Mouse (Mus musculus) embryonic facial prominence, embryonic 13.5 days (tissue): ENCODE results near the gene Mrps18a. TPM values are rescaled to one million over a fixed set of nuclear protein-coding genes. Genes with fewer than 3 reads are reported as not detected.

Experiments used
- ATAC-seq: fragments of 200-750 bp; cut with Nextera tagmentation; 2 replicates; pipeline ENCODE4 v1.8.0; 2017; ENCODE audit warnings: low read depth; ENCODE audit not compliant: insufficient number of reproducible peaks, insufficient read depth, low FRiP score, low TSS enrichment
- H3K27ac ChIP-seq: fragments of 300-500 bp; sonication (generic); 2 replicates; pipeline ENCODE4 v1.5.1; 2015; ENCODE audit warnings: moderate library complexity, mild to moderate bottlenecking, inconsistent platforms
- H3K27me3 ChIP-seq: fragments of 300-500 bp; sonication (generic); 2 replicates; pipeline ENCODE4 v1.6.1; 2015; ENCODE audit warnings: mild to moderate bottlenecking, inconsistent platforms
- H3K36me3 ChIP-seq: fragments of 300-500 bp; sonication (generic); 2 replicates; pipeline ENCODE4 v1.6.1; 2015; ENCODE audit warnings: mild to moderate bottlenecking, inconsistent platforms
- H3K4me1 ChIP-seq: fragments of 300-500 bp; sonication (generic); 2 replicates; pipeline ENCODE4 v1.6.1; 2015; ENCODE audit warnings: inconsistent platforms
- H3K4me2 ChIP-seq: fragments of 300-500 bp; sonication (generic); 2 replicates; pipeline ENCODE4 v1.6.1; 2015; ENCODE audit warnings: moderate library complexity, mild to moderate bottlenecking, inconsistent platforms
- H3K4me3 ChIP-seq: fragments of 300-500 bp; sonication (generic); 2 replicates; pipeline ENCODE4 v1.5.1; 2015; ENCODE audit warnings: mild to moderate bottlenecking, inconsistent platforms
- H3K9ac ChIP-seq: fragments of 300-500 bp; sonication (generic); 2 replicates; pipeline ENCODE4 v1.6.1; 2015; ENCODE audit warnings: mild to moderate bottlenecking, inconsistent platforms
- H3K9me3 ChIP-seq: fragments of 300-500 bp; sonication (generic); 2 replicates; pipeline ENCODE4 v1.6.1; 2016; ENCODE audit warnings: inconsistent platforms
- WGBS: fragments of 180-500 bp; shearing (Covaris S2); methylation state at CpG from one replicate; pipeline ENCODE4 v1.1.7; 2015; ENCODE audit warnings: mixed read lengths; 5-methylcytosine and 5-hydroxymethylcytosine counted together
- polyA plus RNA-seq: library from polyadenylated mRNA; unstranded; fragments of >200 nt; fragmentation: Nextera tagmentation; extraction: Ambion mirVana; gene quantifications from 2 replicates; pipeline ENCODE4 v1.2.1, GENCODE M21; 2015

Gene Mrps18a
- polyA plus RNA-seq, 1 experiment from 2014 or later: 152 TPM

DNA sequence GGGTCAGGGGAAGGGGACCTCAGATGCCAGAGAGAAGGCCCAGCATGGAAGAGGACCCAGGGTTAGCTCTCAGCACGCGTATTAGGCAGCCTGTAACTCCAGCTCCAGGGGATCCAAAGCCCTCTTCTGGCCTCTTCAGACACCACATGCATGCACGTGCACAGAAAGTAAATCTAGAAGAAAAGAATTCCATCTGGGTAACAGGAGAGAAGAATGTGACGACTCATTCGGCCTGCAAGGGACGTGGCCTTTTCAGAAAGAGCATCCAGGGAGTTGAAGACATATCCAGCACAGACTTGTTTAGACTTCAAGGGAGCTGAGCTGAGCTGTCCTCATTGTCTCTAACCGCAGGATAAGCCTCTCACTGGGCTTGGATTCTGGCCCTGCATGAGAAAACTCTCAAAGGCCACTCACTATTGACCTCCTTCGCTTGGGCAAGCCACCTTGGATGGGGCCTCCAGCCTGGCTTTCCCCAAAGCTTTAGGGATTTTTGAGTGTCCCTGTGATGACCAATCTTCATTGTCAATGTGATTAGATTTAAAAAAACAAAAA, 8.1 kb upstream of the Mrps18a start:
- no peak for ATAC-seq
- Histone ChIP-seq H3K27ac (no peak overlapping the region), H3K4me2 (no peak overlapping the region), H3K27me3 (no peaks in the 10 kb centered on the region), H3K9me3 (no peaks in the 10 kb centered on the region), H3K4me3 (no peak overlapping the region), H3K4me1 (peaks cover 34% of the 10 kb centered on the region), H3K36me3 (no peaks in the 10 kb centered on the region), H3K9ac (no peak overlapping the region)
- 49% methylated on average over 8 of the region's 8 CpGs for WGBS

DNA sequence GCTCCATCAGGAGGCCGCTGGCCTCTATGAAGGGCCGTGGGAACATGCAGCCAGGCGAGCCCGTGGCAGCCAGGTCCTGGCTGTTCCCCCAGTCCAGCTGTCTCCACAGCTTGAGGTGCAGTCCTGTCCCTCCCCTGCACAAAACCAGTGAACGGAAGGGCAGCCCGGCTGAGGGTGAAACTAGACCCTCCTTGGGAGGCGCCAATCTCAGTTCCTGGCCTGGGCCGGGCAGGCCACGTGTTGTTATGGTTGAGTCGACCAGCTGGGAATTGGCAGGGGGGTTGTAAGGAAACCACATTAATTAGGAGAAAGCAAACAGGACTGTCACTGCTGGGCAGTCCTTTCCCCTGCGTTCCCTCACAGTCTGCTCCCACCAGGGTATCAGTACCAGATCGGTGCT, 6.3 kb upstream of the Mrps18a start:
- H3K4me3 ChIP-seq: no peak overlapping the region
- H3K27ac ChIP-seq: peak overlapping the region; percentile 55; the same call in 1 of the 2 replicates
- peaks cover 2% of the 10 kb centered on the region; the same call in 1 of the 2 replicates for H3K27me3 ChIP-seq
- H3K4me2 ChIP-seq: no peak overlapping the region
- ATAC-seq: peak; percentile 75; the same call in 1 of the 2 replicates
- peaks cover 34% of the 10 kb centered on the region for H3K4me1 ChIP-seq
- H3K9ac ChIP-seq: no peak overlapping the region
- WGBS: 22% methylated on average over 12 of the region's 12 CpGs
- H3K36me3 ChIP-seq: no peaks in the 10 kb centered on the region
- H3K9me3 ChIP-seq: no peaks in the 10 kb centered on the region

GRCm38 (mm10) chr17:46108286-46108685, 2.5 kb upstream of the Mrps18a start:
- peaks cover 6% of the 10 kb centered on the region; the same call in 1 of the 2 replicates for H3K27me3 ChIP-seq
- H3K4me1 ChIP-seq: peaks cover 25% of the 10 kb centered on the region
- no peak overlapping the region for H3K9ac ChIP-seq
- no peaks in the 10 kb centered on the region for H3K36me3 ChIP-seq
- no peak overlapping the region for H3K4me2 ChIP-seq
- H3K4me3 ChIP-seq: no peak overlapping the region
- ATAC-seq: no peak
- no peak overlapping the region for H3K27ac ChIP-seq
- WGBS: 80% methylated on average over 4 of the region's 4 CpGs
- no peaks in the 10 kb centered on the region for H3K9me3 ChIP-seq

DNA sequence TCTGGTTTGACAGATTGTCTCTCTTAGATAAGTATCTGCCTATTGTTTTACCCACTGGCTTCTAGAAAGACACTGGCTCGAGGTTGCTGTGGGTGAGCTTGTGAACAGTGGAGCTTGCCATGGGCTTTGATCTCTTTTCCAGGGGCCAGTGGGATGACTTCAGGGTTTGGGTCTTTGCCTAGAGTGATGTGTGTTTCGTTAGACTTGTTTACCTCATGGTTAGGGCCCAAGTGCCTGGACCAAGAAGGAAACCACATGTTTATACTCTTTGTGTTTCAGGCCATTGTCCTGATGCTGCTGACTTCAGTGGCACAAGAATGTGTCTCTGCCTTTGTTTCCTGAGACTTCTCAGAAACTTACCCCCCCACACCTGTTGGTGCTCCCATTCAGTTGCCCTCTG, 4.7 kb downstream of the Mrps18a start:
- 38% methylated on average over 2 of the region's 2 CpGs for WGBS
- peak overlapping the region; percentile 83 for H3K27ac ChIP-seq
- no peak overlapping the region for H3K4me2 ChIP-seq
- no peaks in the 10 kb centered on the region for H3K9me3 ChIP-seq
- peaks cover 31% of the 10 kb centered on the region for H3K36me3 ChIP-seq
- no peak for ATAC-seq
- H3K9ac ChIP-seq: no peak overlapping the region
- H3K4me1 ChIP-seq: peaks cover 53% of the 10 kb centered on the region
- no peak overlapping the region for H3K4me3 ChIP-seq
- no peaks in the 10 kb centered on the region for H3K27me3 ChIP-seq

- no peak for ATAC-seq
Observed at GRCm38 (mm10) chr17:46116138-46116537, 5.4 kb downstream of the Mrps18a start.

DNA sequence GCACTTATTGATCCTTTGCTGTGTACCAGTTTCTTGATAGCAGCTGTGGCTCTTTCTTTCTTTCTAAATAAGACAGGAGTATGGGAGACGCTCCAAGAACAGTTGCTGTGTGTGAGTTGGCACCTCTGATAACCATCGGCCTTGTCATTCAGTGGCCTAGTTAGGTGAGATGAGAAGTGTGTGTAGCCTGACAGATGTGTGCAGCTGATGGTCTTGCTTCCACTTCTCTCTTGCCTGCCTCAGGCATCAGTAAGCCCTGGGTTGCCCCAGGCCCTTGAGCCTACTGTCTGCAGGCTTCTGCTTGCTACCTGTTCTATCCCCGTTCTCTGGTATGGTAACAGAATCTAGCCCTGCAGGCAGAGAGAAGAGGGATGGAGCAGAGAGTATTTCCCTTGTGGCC, 6.1 kb downstream of the Mrps18a start:
- Histone ChIP-seq H3K27me3 (no peaks in the 10 kb centered on the region), H3K9ac (peak overlapping the region; percentile 12; the same call in 1 of the 2 replicates), H3K9me3 (no peaks in the 10 kb centered on the region), H3K4me1 (peaks cover 47% of the 10 kb centered on the region), H3K4me2 (peak overlapping the region; percentile 1; the same call in 1 of the 2 replicates), H3K36me3 (peaks cover 33% of the 10 kb centered on the region), H3K27ac (peak overlapping the region; percentile 83), H3K4me3 (no peak overlapping the region)
- no peak for ATAC-seq
- WGBS: 70% methylated on average over 3 of the region's 3 CpGs

More at GRCm38 (mm10) chr17:46116138-46116537, 5.4 kb downstream of the Mrps18a start:
- peak overlapping the region; percentile 83 for H3K27ac ChIP-seq
- peaks cover 53% of the 10 kb centered on the region for H3K4me1 ChIP-seq
- no peaks in the 10 kb centered on the region for H3K9me3 ChIP-seq
- H3K27me3 ChIP-seq: no peaks in the 10 kb centered on the region
- H3K9ac ChIP-seq: no peak overlapping the region
- 35% methylated on average over 11 of the region's 11 CpGs for WGBS
- no peak overlapping the region for H3K4me3 ChIP-seq
- H3K36me3 ChIP-seq: peaks cover 31% of the 10 kb centered on the region
- peak overlapping the region; percentile 32 for H3K4me2 ChIP-seq

DNA sequence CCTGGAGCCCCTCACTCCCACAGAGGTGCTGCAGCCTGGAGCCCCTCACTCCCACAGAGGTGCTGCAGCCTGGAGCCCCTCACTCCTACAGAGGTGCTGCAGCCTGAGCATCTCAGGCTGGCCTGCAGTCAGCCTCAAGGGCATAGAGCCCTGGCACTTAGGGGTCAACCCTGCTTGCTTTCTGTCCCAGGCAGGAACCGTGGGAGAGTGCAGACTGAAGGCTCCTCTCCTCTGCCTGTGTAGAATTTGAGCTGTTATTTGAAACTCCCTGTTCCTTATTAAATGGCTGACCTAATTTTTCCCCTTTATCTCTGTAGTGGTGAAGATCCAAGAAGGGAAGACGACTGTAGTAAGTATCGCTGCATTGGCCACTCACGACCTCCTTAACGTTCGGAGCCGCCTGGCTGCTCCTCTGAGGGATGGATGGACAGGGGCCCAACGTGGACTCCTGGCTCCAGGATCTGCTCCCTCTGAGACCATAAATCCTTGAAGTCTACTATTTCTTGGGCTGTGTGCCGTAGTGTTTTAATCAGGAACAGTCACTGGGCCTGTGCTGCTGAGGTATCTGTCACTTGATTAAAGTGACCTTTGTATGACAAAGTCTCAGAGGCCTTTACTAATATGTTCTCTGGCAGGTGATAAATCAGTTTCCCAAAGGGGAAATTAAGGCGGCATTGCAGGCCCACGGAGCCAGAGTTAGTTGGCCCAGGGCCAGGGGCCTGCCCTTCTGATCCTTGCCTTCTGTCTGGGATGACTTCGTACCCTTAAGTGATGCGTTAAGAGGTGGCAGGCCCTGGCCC, 7.0 kb downstream of the Mrps18a start:
- Histone ChIP-seq H3K4me2 (no peak overlapping the region), H3K4me3 (no peak overlapping the region), H3K36me3 (peaks cover 43% of the 10 kb centered on the region), H3K9me3 (no peaks in the 10 kb centered on the region), H3K9ac (0 out of 2 replicates have a peak overlapping the region, but pooled peaks have one; percentile 21), H3K27ac (peak overlapping the region; percentile 83), H3K4me1 (peaks cover 47% of the 10 kb centered on the region), H3K27me3 (no peaks in the 10 kb centered on the region)
- WGBS: 46% methylated on average over 13 of the region's 13 CpGs
- ATAC-seq: no peak

GRCm38 (mm10) chr17:46118423-46118850, 7.7 kb downstream of the Mrps18a start:
- H3K36me3 ChIP-seq: peaks cover 49% of the 10 kb centered on the region
- no peak for ATAC-seq
- 66% methylated on average over 4 of the region's 4 CpGs for WGBS

DNA sequence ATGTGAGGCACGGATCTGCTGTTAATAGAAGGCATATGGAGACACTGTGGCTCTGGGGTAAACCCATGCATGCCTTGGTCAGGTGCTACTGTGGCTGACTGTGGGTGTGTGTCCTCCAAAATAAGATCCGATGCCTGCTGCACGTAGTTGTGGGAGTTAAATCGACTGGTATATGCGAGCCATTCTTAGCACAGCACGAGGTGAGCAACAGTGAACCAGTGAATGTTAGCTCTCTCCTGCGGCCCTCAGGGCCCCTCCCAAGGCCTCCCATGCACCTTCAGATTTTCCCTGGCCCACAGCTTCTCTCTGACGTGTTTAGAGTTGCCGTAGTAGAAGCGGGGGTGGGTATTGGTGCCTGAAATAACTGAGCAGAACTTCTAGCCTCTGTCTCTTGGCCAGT, 8.9 kb downstream of the Mrps18a start:
- 83% methylated on average over 10 of the region's 10 CpGs for WGBS
- no peak overlapping the region for H3K4me3 ChIP-seq
- no peak overlapping the region for H3K4me2 ChIP-seq
- H3K27ac ChIP-seq: no peak overlapping the region
- no peak for ATAC-seq
- peaks cover 61% of the 10 kb centered on the region for H3K36me3 ChIP-seq
- H3K4me1 ChIP-seq: peaks cover 39% of the 10 kb centered on the region
- no peaks in the 10 kb centered on the region for H3K9me3 ChIP-seq
- no peak overlapping the region for H3K9ac ChIP-seq
- H3K27me3 ChIP-seq: no peaks in the 10 kb centered on the region

More at GRCm38 (mm10) chr17:46118423-46118850, 7.7 kb downstream of the Mrps18a start:
- H3K4me1 ChIP-seq: peaks cover 47% of the 10 kb centered on the region
- H3K9ac ChIP-seq: no peak overlapping the region
- H3K4me2 ChIP-seq: no peak overlapping the region
- no peak overlapping the region for H3K27ac ChIP-seq
- no peaks in the 10 kb centered on the region for H3K27me3 ChIP-seq
- H3K9me3 ChIP-seq: no peaks in the 10 kb centered on the region
- no peak overlapping the region for H3K4me3 ChIP-seq

DNA sequence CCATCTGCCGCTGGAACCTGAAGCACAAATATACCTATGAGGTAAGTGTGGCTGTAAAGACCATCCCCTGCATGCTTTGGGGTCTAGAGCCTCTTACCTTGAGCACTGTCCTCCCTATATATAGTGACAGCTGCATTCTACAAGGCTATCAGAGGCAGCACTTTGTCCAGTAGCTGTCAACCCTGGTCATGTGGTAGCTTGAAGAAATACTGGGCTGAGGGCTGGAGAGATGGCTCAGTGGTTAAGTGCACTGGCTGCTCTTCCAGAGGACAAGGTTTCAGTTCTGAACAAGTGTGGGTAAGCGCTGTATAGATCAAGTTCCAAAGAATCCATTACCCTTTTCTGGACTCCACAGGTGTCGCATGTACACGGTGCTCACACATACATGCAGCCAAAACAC, 12.0 kb downstream of the Mrps18a start:
- no peaks in the 10 kb centered on the region for H3K27me3 ChIP-seq
- peaks cover 8% of the 10 kb centered on the region for H3K4me1 ChIP-seq
- ATAC-seq: no peak
- no peak overlapping the region for H3K9ac ChIP-seq
- H3K4me2 ChIP-seq: no peak overlapping the region
- WGBS: 97% methylated on average over 4 of the region's 4 CpGs
- H3K4me3 ChIP-seq: no peak overlapping the region
- peaks cover 89% of the 10 kb centered on the region for H3K36me3 ChIP-seq
- no peak overlapping the region for H3K27ac ChIP-seq
- H3K9me3 ChIP-seq: no peaks in the 10 kb centered on the region

GRCm38 (mm10) chr17:46123285-46123684, 12.5 kb downstream of the Mrps18a start:
- H3K9me3 ChIP-seq: no peaks in the 10 kb centered on the region
- no peak overlapping the region for H3K27ac ChIP-seq
- H3K4me2 ChIP-seq: no peak overlapping the region
- H3K4me1 ChIP-seq: peaks cover 3% of the 10 kb centered on the region
- 90% methylated on average over 4 of the region's 4 CpGs for WGBS
- H3K4me3 ChIP-seq: no peak overlapping the region
- H3K27me3 ChIP-seq: no peaks in the 10 kb centered on the region
- H3K9ac ChIP-seq: no peak overlapping the region
- no peak for ATAC-seq
- H3K36me3 ChIP-seq: peaks cover 89% of the 10 kb centered on the region
